In the genomic region with DNA sequence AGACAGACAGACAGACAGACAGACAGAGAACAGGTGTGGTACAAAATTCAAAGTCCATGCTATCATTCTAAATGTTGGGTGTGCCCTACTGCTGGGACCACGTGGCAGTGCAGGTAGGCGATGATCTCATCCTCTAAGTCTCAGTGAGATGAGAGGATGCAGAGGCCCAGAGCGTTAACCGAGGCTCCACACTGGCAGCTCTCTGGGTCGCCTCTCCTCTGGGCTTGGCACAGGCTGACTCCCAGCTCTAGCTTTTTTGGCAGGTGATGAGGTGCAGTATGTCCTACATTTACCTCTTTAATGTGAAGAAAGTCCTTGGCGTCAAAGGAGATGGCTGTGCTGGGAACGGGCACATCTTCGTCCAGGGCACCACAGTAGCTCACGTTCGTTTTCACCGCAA, we compare ENCODE assay signal across 12 mouse cellular contexts.
"Had no signal": no experiment of that assay in that cellular context is flagged by ENCODE, and none has a peak within 500 bp of the region (broad histone marks: within the 10 kb centered on the region; RNA-seq: fewer than 3 reads in every experiment).

No protein-coding gene starts in this region.

- H3K36me3 ChIP-seq: limb, embryonic 13.5 days had no signal

- H3K4me2 ChIP-seq: limb, embryonic 13.5 days; midbrain, embryonic 12.5 days; neural tube, embryonic 13.5 days had no signal

- H3K27ac ChIP-seq: limb, embryonic 13.5 days; liver, embryonic 14.5 days; midbrain, embryonic 12.5 days; neural tube, embryonic 13.5 days had no signal

- H3K4me1 ChIP-seq: midbrain, embryonic 12.5 days; neural tube, embryonic 13.5 days had no signal

- H3K9ac ChIP-seq: limb, embryonic 13.5 days; liver, embryonic 14.5 days; midbrain, embryonic 12.5 days; neural tube, embryonic 13.5 days had no signal

- H3K9me3 ChIP-seq: limb, embryonic 13.5 days; midbrain, embryonic 12.5 days; neural tube, embryonic 13.5 days had no signal

- ATAC-seq: midbrain, embryonic 16.5 days had no signal

- DNase-seq: kidney, postnatal 25 days; left cerebral cortex, postnatal 4 days; lung, adult 18-20 months; retina, postnatal 1 day; right cerebral cortex, postnatal 4 days; spleen, adult 18-20 months; thymus, postnatal 36 days had no signal

- H3K4me3 ChIP-seq: limb, embryonic 13.5 days; midbrain, embryonic 12.5 days; neural tube, embryonic 13.5 days had no signal

- H3K27me3 ChIP-seq: midbrain, embryonic 12.5 days; neural tube, embryonic 13.5 days had no signal
